Mouse (Mus musculus) liver, embryonic 14.5 days (tissue): ENCODE measurements around the gene Atp1a2.

Experiments used
- CTCF ChIP-seq: IDR thresholded peaks from 2 replicates; pipeline ENCODE4 v1.5.1; 2016; ENCODE audit warnings: antibody characterized with exemption, low read depth, control low read depth
- EP300 ChIP-seq: IDR thresholded peaks from 2 replicates; pipeline ENCODE4 v1.6.1; 2016; ENCODE audit warnings: antibody characterized with exemption, low read depth

- TF ChIP-seq CTCF (no peak), EP300 (no peak)
Observed at GRCm38 (mm10) chr1:172311921-172312767, 14.3 kb upstream of the Atp1a2 start.
